ENCODE assay signal across 8 mouse cellular contexts in the genomic region with DNA sequence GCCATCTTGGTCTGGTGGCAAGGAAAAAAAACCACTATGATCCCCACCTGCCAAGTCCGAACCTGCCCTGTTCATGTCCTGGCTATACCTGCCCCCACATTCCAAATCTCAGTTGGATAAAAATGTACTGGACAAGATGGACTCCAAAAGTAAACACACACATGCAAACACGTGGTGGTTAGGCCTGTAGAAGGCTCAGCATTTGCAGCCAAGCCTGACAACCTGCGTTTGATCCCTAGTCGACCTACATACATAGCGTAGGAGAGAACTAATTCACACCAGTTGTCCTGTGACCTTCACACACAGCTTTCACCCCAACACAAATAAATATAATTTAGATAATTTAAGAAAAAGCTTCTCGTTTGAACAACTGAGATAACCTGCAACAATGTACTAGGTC. TPM values are rescaled to one million over a fixed set of nuclear protein-coding genes. Genes with fewer than 3 reads are reported as not detected.
A peak's percentile ranks its signal among the peaks of the same experiment; 100 is the strongest.
DNase-seq lines count a peak whose midpoint lies in the region; ATAC-seq and TF ChIP-seq lines count a peak whose summit lies in the region.

No protein-coding gene starts in this region.

- DNase-seq in intestine, embryonic 14.5 days (ENCODE audit: low spot score): no peak
- no peak for DNase-seq in embryonic facial prominence, embryonic 10.5 days (ENCODE audit: low spot score)
- DNase-seq in layer of hippocampus, adult 8-10 months (ENCODE audit: low spot score in 2 of 2): no peak
- DNase-seq in left cerebral cortex, adult 8-10 months (ENCODE audit: low spot score in 2 of 2): no peak
- DNase-seq in adrenal gland, postnatal 25 days: no peak

- no peak for ATAC-seq in intestine, embryonic 14.5 days (replicated peaks; ENCODE audit: low FRiP score, low TSS enrichment, low read depth)
- no peak for ATAC-seq in intestine, postnatal 0 days
- ATAC-seq in hindbrain, embryonic 13.5 days (ENCODE audit: low FRiP score): no peak
- ATAC-seq in midbrain, embryonic 12.5 days (ENCODE audit: low FRiP score, low read depth): no peak

- H3K9ac ChIP-seq in intestine, embryonic 14.5 days (ENCODE audit: low read length): no peak overlapping the region
- H3K9ac ChIP-seq in intestine, postnatal 0 days (ENCODE audit: low read depth, low read length): no peak overlapping the region
- no peak overlapping the region for H3K9ac ChIP-seq in hindbrain, embryonic 13.5 days
- no peak overlapping the region for H3K9ac ChIP-seq in midbrain, embryonic 12.5 days (replicated peaks)

- no peak for TF ChIP-seq CTCF in intestine, postnatal 0 days (IDR thresholded peaks at IDR 0.05; ENCODE audit: low read depth)

- peaks cover 12% of the 10 kb centered on the region for H3K4me1 ChIP-seq in intestine, embryonic 14.5 days (replicated peaks; ENCODE audit: control insufficient read depth, insufficient read depth, low read length)
- H3K4me1 ChIP-seq in intestine, postnatal 0 days (replicated peaks; ENCODE audit: control insufficient read depth, insufficient read depth, low read length): peaks cover 3% of the 10 kb centered on the region; the same call in 1 of the 2 replicates
- peaks cover 43% of the 10 kb centered on the region for H3K4me1 ChIP-seq in embryonic facial prominence, embryonic 10.5 days
- H3K4me1 ChIP-seq in hindbrain, embryonic 13.5 days (replicated peaks): peaks cover 20% of the 10 kb centered on the region
- peaks cover 14% of the 10 kb centered on the region for H3K4me1 ChIP-seq in midbrain, embryonic 12.5 days

- no peaks in the 10 kb centered on the region for H3K9me3 ChIP-seq in intestine, embryonic 14.5 days (ENCODE audit: control insufficient read depth, low read length)
- no peaks in the 10 kb centered on the region for H3K9me3 ChIP-seq in intestine, postnatal 0 days (ENCODE audit: control insufficient read depth)
- 0 out of 2 replicates have a peak, but pooled peaks cover 5% of the 10 kb centered on the region for H3K9me3 ChIP-seq in embryonic facial prominence, embryonic 10.5 days
- H3K9me3 ChIP-seq in hindbrain, embryonic 13.5 days: no peaks in the 10 kb centered on the region
- H3K9me3 ChIP-seq in midbrain, embryonic 12.5 days: no peaks in the 10 kb centered on the region

- no peak overlapping the region for H3K27ac ChIP-seq in intestine, embryonic 14.5 days (ENCODE audit: low read depth)
- H3K27ac ChIP-seq in intestine, postnatal 0 days (ENCODE audit: low read depth, low read length): no peak overlapping the region
- H3K27ac ChIP-seq in embryonic facial prominence, embryonic 10.5 days (replicated peaks): no peak overlapping the region; the same call in 1 of the 2 replicates
- H3K27ac ChIP-seq in hindbrain, embryonic 13.5 days: no peak overlapping the region
- H3K27ac ChIP-seq in midbrain, embryonic 12.5 days (replicated peaks): no peak overlapping the region

- peak overlapping the region; percentile 76 for H3K4me2 ChIP-seq in intestine, embryonic 14.5 days (ENCODE audit: low read length)
- no peak overlapping the region; the same call in 1 of the 2 replicates for H3K4me2 ChIP-seq in intestine, postnatal 0 days (replicated peaks; ENCODE audit: low read depth)
- H3K4me2 ChIP-seq in hindbrain, embryonic 13.5 days: peak overlapping the region; percentile 48
- H3K4me2 ChIP-seq in midbrain, embryonic 12.5 days (replicated peaks): peak overlapping the region; percentile 61

- WGBS in intestine, embryonic 14.5 days: 58% methylated on average over 6 of the region's 6 CpGs
- 51% methylated on average over 6 of the region's 6 CpGs for WGBS in intestine, postnatal 0 days
- WGBS in embryonic facial prominence, embryonic 10.5 days: 48% methylated on average over 6 of the region's 6 CpGs
- 55% methylated on average over 6 of the region's 6 CpGs for WGBS in hindbrain, embryonic 13.5 days
- 57% methylated on average over 6 of the region's 6 CpGs for WGBS in midbrain, embryonic 12.5 days

- no peak overlapping the region for H3K4me3 ChIP-seq in intestine, embryonic 14.5 days (ENCODE audit: low read depth, low read length)
- H3K4me3 ChIP-seq in intestine, postnatal 0 days (ENCODE audit: low read depth, low read length): no peak overlapping the region
- H3K4me3 ChIP-seq in embryonic facial prominence, embryonic 10.5 days: peak overlapping the region; percentile 59
- H3K4me3 ChIP-seq in hindbrain, embryonic 13.5 days: no peak overlapping the region
- H3K4me3 ChIP-seq in midbrain, embryonic 12.5 days: peak overlapping the region; percentile 16; the same call in 1 of the 2 replicates

- H3K36me3 ChIP-seq in intestine, embryonic 14.5 days (ENCODE audit: control insufficient read depth, insufficient read depth, low read length): no peaks in the 10 kb centered on the region
- no peaks in the 10 kb centered on the region for H3K36me3 ChIP-seq in intestine, postnatal 0 days (ENCODE audit: control insufficient read depth, insufficient read depth)
- H3K36me3 ChIP-seq in embryonic facial prominence, embryonic 10.5 days (replicated peaks): no peaks in the 10 kb centered on the region
- peaks cover 8% of the 10 kb centered on the region; the same call in 1 of the 2 replicates for H3K36me3 ChIP-seq in hindbrain, embryonic 13.5 days
- H3K36me3 ChIP-seq in midbrain, embryonic 12.5 days: no peaks in the 10 kb centered on the region

- peaks cover 27% of the 10 kb centered on the region for H3K27me3 ChIP-seq in intestine, embryonic 14.5 days (replicated peaks; ENCODE audit: control insufficient read depth, insufficient read depth, low read length)
- H3K27me3 ChIP-seq in intestine, postnatal 0 days (replicated peaks; ENCODE audit: control insufficient read depth, insufficient read depth, low read length): peaks cover 37% of the 10 kb centered on the region
- peaks cover 69% of the 10 kb centered on the region for H3K27me3 ChIP-seq in embryonic facial prominence, embryonic 10.5 days (replicated peaks; ENCODE audit: low read depth, poor library complexity, severe bottlenecking)
- peaks cover 76% of the 10 kb centered on the region for H3K27me3 ChIP-seq in hindbrain, embryonic 13.5 days
- peaks cover 62% of the 10 kb centered on the region for H3K27me3 ChIP-seq in midbrain, embryonic 12.5 days

RNA-seq across cellular contexts. Expression of a gene that starts 3.5 kb away (rescaled TPM):
- polyA plus RNA-seq in intestine, embryonic 14.5 days (2014; fragmentation: Nextera tagmentation; extraction: Ambion mirVana): 0.50 and 1.2 TPM in 2 replicates
- polyA plus RNA-seq in intestine, postnatal 0 days (2015; fragmentation: Nextera tagmentation; extraction: Ambion mirVana): 0.61 and 0.72 TPM in 2 replicates
- not detected in 2 replicates for polyA plus RNA-seq in embryonic facial prominence, embryonic 10.5 days (2016; fragmentation: Nextera tagmentation; extraction: Ambion mirVana)
- not detected in 2 replicates for polyA plus RNA-seq in hindbrain, embryonic 13.5 days (2015; fragmentation: Nextera tagmentation; extraction: Ambion mirVana)
- 0.87 TPM in 1 of 2 replicates, not detected in the other for polyA plus RNA-seq in midbrain, embryonic 12.5 days (2016; fragmentation: Nextera tagmentation; extraction: Ambion mirVana)
- total RNA-seq in layer of hippocampus, adult 8-10 months (2022): not detected
- not detected for total RNA-seq in left cerebral cortex, adult 8-10 months (2022)
- 0.91 TPM in 1 of 2 replicates, not detected in the other for total RNA-seq in adrenal gland, postnatal 25 days (2021)

RNA-seq across cellular contexts. Expression of a gene that starts 4.9 kb away (rescaled TPM):
- 39.8 and 40.0 TPM in 2 replicates for polyA plus RNA-seq in intestine, embryonic 14.5 days (2014; fragmentation: Nextera tagmentation; extraction: Ambion mirVana)
- 26.9 and 29.1 TPM in 2 replicates for polyA plus RNA-seq in intestine, postnatal 0 days (2015; fragmentation: Nextera tagmentation; extraction: Ambion mirVana)
- 73.2 and 80.3 TPM in 2 replicates for polyA plus RNA-seq in embryonic facial prominence, embryonic 10.5 days (2016; fragmentation: Nextera tagmentation; extraction: Ambion mirVana)
- polyA plus RNA-seq in hindbrain, embryonic 13.5 days (2015; fragmentation: Nextera tagmentation; extraction: Ambion mirVana): 61.8 and 62.5 TPM in 2 replicates
- 77.3 and 78.1 TPM in 2 replicates for polyA plus RNA-seq in midbrain, embryonic 12.5 days (2016; fragmentation: Nextera tagmentation; extraction: Ambion mirVana)
- total RNA-seq in layer of hippocampus, adult 8-10 months (2022): 10 to 100 TPM; 29.6 to 49.1 (median 34.1) TPM
- total RNA-seq in left cerebral cortex, adult 8-10 months (2022): 10 to 100 TPM; 20.7 to 25.9 (median 23.1) TPM
- 23.3 and 28.6 TPM in 2 replicates for total RNA-seq in adrenal gland, postnatal 25 days (2021)

RNA-seq across cellular contexts. Expression of a gene that starts 23.3 kb away (rescaled TPM):
- 97.9 and 110 TPM in 2 replicates for polyA plus RNA-seq in intestine, embryonic 14.5 days (2014; fragmentation: Nextera tagmentation; extraction: Ambion mirVana)
- 40.7 and 43.7 TPM in 2 replicates for polyA plus RNA-seq in intestine, postnatal 0 days (2015; fragmentation: Nextera tagmentation; extraction: Ambion mirVana)
- polyA plus RNA-seq in embryonic facial prominence, embryonic 10.5 days (2016; fragmentation: Nextera tagmentation; extraction: Ambion mirVana): 7.1 and 8.8 TPM in 2 replicates
- 5.4 and 6.0 TPM in 2 replicates for polyA plus RNA-seq in hindbrain, embryonic 13.5 days (2015; fragmentation: Nextera tagmentation; extraction: Ambion mirVana)
- 10.1 and 10.2 TPM in 2 replicates for polyA plus RNA-seq in midbrain, embryonic 12.5 days (2016; fragmentation: Nextera tagmentation; extraction: Ambion mirVana)
- 10 to 100 TPM; 48.5 to 59.4 (median 57.9) TPM for total RNA-seq in layer of hippocampus, adult 8-10 months (2022)
- 10 to 100 TPM; 41.9 to 51.1 (median 44.6) TPM for total RNA-seq in left cerebral cortex, adult 8-10 months (2022)
- total RNA-seq in adrenal gland, postnatal 25 days (2021): 62.9 and 66.6 TPM in 2 replicates

Comparison
In these comparisons a context has a peak if more than half of its experiments do, and no peak if none do; other contexts are left out.
1. H3K4me3 ChIP-seq: peak in embryonic facial prominence, embryonic 10.5 days (single experiment) and midbrain, embryonic 12.5 days (single experiment); none in intestine, embryonic 14.5 days (single experiment), intestine, postnatal 0 days (single experiment) and hindbrain, embryonic 13.5 days (single experiment).